Mouse (Mus musculus) brown adipose tissue, adult 24 weeks (tissue): ENCODE measurements around the gene Lcp1. TPM values are rescaled to one million over a fixed set of nuclear protein-coding genes. Genes with fewer than 3 reads are reported as not detected.

Experiments
- H3K27ac ChIP-seq: fragments of 200-500 bp; replicated peaks from 2 replicates; pipeline ENCODE4 v1.5.1; 2012; ENCODE audit warnings: low read depth, mild to moderate bottlenecking, low read length
- H3K4me1 ChIP-seq: fragments of 200-500 bp; 2 replicates; pipeline ENCODE4 v1.6.1; 2012; ENCODE audit warnings: low read length, mixed read lengths; ENCODE audit not compliant: control insufficient read depth, insufficient read depth, insufficient read length
- H3K4me3 ChIP-seq: fragments of 200-500 bp; 2 replicates; pipeline ENCODE4 v1.5.1; 2012; ENCODE audit warnings: low read depth, mild to moderate bottlenecking, low read length, moderate library complexity; ENCODE audit not compliant: insufficient read depth
- polyA plus RNA-seq: library from polyadenylated mRNA; stranded (reverse); fragments of >200 nt; gene quantifications from 2 replicates; pipeline ENCODE4 v1.2.4, GENCODE M21; 2012; ENCODE audit not compliant: missing spikeins, insufficient read depth, insufficient read length

Lcp1 gene
- polyA plus RNA-seq, 1 experiment: 14.5 TPM

- H3K4me1 ChIP-seq: no peaks in the 10 kb centered on the region
- H3K4me3 ChIP-seq: no peak overlapping the region
- no peak overlapping the region for H3K27ac ChIP-seq
These were observed 82.9 kb downstream of the Lcp1 start for GRCm38 (mm10) chr14:75213752-75214151.

- H3K4me1 ChIP-seq: no peaks in the 10 kb centered on the region
- H3K4me3 ChIP-seq: no peak overlapping the region
- H3K27ac ChIP-seq: no peak overlapping the region
These were observed 87.9 kb downstream of the Lcp1 start for GRCm38 (mm10) chr14:75218843-75219242.

DNA sequence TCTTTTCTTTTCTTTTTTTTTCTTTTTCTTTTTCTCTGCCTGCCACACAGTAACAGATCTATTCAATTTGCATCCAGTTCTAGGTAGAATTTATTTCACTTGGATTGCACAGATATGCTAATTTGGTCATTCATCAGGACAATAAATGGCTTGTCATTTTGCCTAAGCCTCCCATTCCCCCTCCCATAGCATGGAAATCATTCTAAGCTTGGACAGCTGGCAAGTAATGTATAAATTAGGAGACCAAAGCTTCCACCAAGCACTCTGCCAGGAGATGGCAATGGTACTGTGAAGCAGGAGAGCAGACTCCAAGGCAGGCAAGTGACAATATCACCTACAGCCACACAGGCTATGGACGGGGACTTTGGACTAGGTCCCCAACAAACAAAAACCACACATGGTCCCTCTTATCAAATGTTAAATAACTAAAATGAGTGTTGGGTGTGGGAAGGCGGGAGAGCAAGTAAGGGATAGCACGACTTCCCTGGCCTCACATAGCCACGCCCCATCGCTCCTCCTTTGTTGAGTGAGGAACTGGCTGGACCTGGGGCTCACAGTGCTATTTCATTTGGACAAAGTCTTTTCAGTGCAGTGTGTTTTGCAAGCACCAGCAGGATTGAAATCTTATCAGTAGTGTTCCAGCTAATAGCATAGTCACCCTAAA is 88.5 kb downstream of the Lcp1 start:
- Histone ChIP-seq H3K4me3 (no peak overlapping the region), H3K27ac (no peak overlapping the region), H3K4me1 (no peaks in the 10 kb centered on the region)

- Histone ChIP-seq H3K4me1 (no peaks in the 10 kb centered on the region), H3K4me3 (no peak overlapping the region), H3K27ac (no peak overlapping the region)
These were observed 91.5 kb downstream of the Lcp1 start for GRCm38 (mm10) chr14:75222386-75222785.

DNA sequence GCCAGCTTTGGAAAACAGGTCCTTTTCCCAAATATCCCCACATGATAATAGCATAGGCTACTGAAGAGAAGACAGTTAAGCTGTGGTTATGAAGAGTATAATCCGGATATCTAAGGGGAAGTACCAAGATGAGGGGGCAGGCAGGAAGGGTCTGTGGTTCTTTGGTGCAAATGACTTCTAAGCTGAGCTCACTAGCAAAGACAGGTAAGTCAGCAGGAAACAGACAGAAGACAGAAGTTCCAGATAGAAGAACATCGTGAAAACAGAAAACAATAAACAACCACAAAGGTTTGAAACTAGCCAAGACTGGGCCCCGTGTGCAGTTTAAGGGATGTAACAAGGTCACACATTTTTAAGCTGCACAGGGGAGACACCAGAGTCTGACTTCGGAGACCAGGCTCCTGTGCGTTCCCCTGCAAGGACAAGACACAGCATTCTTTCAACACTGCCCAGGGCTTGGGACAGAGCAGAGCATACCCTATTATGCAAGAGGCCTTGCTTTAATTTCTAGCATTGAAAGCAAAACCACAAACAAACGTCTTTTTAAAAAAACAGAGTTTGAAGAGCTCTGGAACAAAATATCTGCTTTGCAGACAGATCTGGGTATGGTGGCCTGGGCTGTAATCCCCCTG is 96.7 kb downstream of the Lcp1 start:
- Histone ChIP-seq H3K4me1 (no peaks in the 10 kb centered on the region), H3K27ac (no peak overlapping the region), H3K4me3 (no peak overlapping the region)

DNA sequence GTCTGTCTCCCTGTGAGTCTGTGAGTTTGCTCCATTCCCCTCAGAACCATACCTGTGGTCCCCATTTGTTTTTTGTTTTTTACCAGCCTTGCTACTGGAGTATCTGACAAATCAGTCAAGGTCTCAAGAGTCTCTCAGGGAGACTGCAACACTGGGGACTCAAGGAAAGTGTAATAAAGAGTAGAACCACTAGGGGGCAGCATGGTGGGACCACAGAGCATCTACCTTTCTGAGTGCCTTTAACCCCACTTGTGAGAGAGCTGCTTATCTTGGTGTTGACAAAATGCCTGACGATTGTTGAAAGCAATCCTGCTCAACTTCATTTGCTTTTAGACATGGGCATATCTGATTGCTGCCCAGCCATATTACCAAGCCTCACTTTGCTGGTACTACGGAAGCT is 98.9 kb downstream of the Lcp1 start:
- Histone ChIP-seq H3K27ac (no peak overlapping the region), H3K4me3 (no peak overlapping the region), H3K4me1 (no peaks in the 10 kb centered on the region)

- Histone ChIP-seq H3K4me1 (no peaks in the 10 kb centered on the region), H3K27ac (no peak overlapping the region), H3K4me3 (no peak overlapping the region)
These were observed 102.2 kb downstream of the Lcp1 start for GRCm38 (mm10) chr14:75233070-75233469.

DNA sequence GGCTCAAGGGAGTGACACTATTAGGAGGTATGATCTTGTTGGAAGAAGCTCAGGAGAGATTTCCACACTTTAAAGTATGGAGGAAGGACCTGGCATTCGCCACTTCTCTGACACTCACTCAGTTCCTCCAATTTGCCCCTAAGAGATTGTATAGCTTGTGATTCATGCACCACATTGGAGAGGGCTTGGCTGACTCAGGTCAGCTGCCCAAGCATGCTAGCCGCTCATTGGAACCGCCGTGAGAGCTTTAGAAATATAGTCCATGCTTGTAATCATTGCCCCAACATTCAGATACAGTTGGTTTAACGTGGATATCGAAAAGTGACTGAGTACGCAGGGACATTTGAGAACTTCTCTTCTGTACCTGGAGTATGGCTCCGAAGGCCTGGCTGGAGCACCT is 104.7 kb downstream of the Lcp1 start:
- Histone ChIP-seq H3K4me3 (no peak overlapping the region), H3K4me1 (no peaks in the 10 kb centered on the region), H3K27ac (no peak overlapping the region)

DNA sequence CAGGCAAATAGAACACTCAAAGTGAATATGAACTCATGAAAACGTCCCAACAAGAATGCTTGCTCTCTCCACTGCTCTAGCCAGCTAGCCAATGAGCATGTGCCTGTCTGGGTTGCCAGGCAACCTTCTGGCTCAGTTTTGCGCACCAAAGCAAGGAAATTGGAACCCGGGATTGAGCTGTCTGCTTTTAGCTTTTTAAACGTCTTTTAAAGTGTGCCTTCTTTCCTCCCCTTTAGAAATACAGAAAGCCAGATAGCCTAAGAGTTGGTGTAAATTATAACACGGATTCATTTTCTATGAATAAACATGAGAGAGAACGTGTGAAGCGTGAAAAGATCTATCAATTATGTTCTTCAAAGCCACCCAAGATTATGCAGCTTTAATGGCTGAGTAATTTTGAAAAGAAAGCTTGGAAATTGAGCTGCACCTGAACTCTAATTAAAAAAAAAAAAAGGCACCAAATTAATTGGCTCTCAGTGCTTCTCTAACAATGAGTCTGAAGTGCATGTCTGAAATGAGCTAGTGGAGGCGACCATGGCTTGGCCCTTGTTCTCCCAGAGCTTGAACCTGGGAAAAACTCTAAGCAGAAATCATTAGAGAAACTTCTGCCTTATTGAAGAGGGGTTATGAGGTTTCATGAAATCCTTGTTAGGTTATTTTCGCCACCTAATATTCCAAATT is 105.2 kb downstream of the Lcp1 start:
- Histone ChIP-seq H3K4me3 (no peak overlapping the region), H3K4me1 (no peaks in the 10 kb centered on the region), H3K27ac (no peak overlapping the region)

DNA sequence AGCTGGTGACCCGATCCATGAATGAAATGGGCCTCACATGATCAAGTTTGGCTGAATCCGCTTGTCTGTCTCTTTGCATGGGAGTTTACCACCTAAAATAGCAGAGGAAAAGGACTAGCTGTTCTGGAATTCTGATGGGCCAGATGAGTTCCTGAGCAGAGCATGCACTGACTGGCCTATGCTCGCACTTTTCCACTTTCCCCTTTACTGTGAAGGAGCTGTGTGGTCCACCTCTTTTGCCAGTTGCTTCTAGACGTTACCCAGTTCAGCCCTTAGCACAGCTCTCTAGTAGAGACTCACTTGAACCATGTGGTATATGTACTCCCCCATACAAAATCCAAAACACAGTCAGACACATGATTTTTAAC is 105.7 kb downstream of the Lcp1 start:
- Histone ChIP-seq H3K4me1 (no peaks in the 10 kb centered on the region), H3K27ac (no peak overlapping the region), H3K4me3 (no peak overlapping the region)

DNA sequence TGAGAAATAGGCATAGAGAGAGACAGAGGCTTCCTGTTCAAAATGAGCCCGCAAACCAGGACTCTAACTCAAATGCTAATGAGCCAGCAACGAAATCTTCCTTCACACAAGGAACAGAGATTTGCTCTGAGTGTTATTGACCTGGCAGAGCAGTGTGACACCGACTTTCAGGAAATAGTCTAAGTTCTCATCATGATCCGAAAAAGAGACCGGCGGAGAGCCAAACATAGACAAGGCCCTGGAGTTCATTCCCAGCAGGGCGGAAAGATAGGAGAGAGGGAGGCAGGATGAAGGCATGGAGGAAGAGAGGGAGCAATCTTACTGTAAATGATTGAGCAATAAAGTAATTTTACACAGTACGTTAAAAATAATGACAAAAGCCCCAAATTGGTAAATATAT is 106.2 kb downstream of the Lcp1 start:
- Histone ChIP-seq H3K4me1 (no peaks in the 10 kb centered on the region), H3K4me3 (no peak overlapping the region), H3K27ac (no peak overlapping the region)

DNA sequence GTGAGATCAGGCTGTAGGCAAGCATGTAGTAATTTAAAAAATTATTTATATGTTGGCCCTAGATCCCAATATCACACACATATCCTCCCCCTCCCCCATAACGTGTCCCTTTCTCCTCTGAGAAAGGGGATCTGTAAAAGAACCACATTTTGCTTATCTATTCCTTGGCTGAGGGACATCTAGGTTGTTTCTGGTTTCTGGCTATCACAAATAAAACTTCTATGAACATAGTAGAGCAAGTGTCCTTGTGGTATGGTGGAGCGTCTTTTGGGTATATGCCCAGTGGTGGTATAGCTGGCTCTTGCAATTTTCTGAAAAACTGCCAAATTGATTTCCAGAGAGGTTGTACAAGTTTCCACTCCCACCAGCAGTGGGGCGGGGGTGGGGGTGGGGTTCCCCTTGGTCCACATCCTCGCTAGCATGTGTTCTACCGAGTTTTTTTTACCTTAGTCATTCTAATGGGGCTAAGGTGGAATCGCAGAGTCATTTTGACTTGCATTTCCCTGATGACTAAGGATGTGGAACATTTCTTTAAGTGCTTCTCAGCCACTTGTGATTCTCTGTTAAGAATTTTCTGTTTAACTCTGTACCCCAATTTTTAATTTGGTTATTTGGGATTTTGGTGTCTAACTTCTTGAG is 107.3 kb downstream of the Lcp1 start:
- H3K27ac ChIP-seq: no peak overlapping the region
- H3K4me3 ChIP-seq: no peak overlapping the region
- no peaks in the 10 kb centered on the region for H3K4me1 ChIP-seq

DNA sequence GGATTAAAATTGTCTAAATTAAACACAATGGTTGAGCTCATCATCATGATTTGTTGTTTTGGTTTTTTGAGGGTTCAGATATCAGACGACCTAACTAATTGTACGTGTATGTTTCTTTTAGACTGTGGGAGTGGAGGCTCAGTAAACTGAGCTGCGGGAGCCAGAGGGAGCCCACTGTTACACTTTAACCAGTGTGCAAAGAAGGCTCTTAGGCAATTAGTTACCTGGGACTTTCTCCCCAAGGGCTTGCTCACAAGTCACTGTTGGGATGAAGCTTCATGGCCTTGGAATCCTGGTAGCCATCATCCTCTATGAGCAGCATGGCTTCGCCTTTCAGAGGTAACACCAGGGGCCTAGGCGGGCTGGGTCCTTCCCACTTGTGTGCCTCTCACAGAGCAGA is 111.2 kb downstream of the Lcp1 start, which contains the start of gene Cpb2:
Gene Cpb2 (plus strand): TSS at position 201 of the 400 bp plus-strand sequence.
- Histone ChIP-seq H3K4me1 (no peaks in the 10 kb centered on the region), H3K4me3 (no peak within 1 kb of the TSS), H3K27ac (no peak within 1 kb of the TSS)

DNA sequence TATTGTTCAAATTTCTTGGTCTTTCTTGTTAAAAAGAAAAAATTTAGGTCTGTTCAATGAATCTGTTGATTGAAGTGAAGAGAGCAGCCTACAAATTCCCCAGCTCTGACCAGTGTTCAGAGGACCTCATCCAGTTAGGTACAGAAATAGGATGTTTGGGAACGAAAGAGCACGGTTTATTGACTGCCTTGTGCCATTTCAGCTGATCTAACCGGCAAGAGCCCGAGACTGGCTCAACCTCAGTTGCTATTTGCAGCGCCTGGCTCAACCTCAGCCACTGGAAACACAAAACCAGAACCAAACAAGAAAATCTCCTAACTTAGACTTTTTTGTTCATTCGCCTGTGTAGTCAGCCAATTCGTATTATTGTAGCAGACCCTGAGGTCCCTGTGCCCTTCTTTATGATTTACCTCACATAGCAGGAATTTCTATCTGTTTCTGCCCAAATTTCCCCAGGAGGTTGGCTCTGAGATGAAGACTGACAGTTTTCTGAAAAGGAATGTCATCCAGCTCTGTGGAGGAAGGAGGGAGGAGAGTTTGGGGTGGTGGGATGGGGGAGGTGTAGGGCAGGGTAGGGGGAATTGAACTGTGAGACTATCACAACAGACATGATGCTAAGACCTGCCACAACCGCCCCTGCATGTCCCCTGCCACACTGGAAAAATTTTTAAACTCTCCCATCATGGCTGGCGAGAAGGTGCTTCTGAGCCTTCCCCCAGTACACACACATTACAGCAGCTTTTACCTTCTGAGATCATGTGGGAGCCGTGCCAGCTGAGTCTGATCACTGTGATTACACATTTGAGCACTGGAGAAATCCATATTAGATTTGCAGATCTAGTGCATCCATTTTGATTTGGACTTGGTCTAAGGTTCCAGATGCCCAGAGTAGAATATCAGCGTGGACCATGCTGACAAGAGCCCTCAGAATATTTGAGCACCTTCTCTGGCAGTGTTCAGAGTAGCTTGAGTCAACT is 115.4 kb downstream of the Lcp1 start:
- H3K4me1 ChIP-seq: no peaks in the 10 kb centered on the region
- no peak overlapping the region for H3K4me3 ChIP-seq
- H3K27ac ChIP-seq: no peak overlapping the region

DNA sequence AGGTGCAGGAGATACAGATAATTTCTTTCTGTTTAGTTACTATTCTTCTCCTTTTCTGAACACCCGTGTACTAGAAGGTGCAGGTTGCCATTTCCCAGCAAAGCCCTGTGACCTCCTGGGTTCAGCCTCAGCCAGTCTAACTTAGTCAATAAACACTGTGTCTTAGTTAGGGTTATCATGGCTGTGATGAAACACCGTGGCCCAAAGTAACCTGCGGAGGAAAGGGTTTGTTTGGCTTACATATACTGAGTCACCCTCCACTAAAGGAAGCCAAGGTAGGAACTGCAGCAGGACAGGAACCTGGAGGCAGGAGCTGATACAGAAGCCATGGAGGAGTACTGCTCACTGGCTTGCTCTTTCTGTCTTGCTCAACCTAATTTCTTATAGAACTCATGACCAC is 119.5 kb downstream of the Lcp1 start:
- Histone ChIP-seq H3K4me1 (no peaks in the 10 kb centered on the region), H3K4me3 (no peak overlapping the region), H3K27ac (no peak overlapping the region)
